Mouse (Mus musculus): ENCODE results near the gene Ngf.

GRCm38 (mm10) chr3:102556645-102557044 lies 86.9 kb downstream of the Ngf start:
- TF ChIP-seq ZC3H11A (IDR thresholded peaks at IDR 0.05; ENCODE audit: low read depth, low read length) (no peak), EP300 (IDR thresholded peaks at IDR 0.05; ENCODE audit: low read depth in 1 of 2, low read length in 2 of 2) (no peak), BHLHE40 (IDR thresholded peaks at IDR 0.05; ENCODE audit: borderline replicate concordance, low read depth, low read length) (no peak), KAT2A (conservative IDR thresholded peaks at IDR 0.05; ENCODE audit: low read depth, low read length) (no peak), CTCF (IDR thresholded peaks at IDR 0.05 in 2 of 3, conservative IDR thresholded peaks at IDR 0.05 in 1 of 3; ENCODE audit: control insufficient read depth in 1 of 3, insufficient read depth in 1 of 3, low read depth in 2 of 3, low read length in 3 of 3, poor library complexity in 1 of 3, severe bottlenecking in 1 of 3) (no peak), SMC3 (IDR thresholded peaks at IDR 0.05; ENCODE audit: low read depth, low read length) (no peak), POLR2AphosphoS5 (IDR thresholded peaks at IDR 0.05; ENCODE audit: borderline replicate concordance, low read depth, low read length) (no peak), MAX (IDR thresholded peaks at IDR 0.05; ENCODE audit: low read length) (no peak), POLR2A (IDR thresholded peaks at IDR 0.05; ENCODE audit: control insufficient read depth in 1 of 2, insufficient read depth in 1 of 2, low read depth in 1 of 2, low read length in 2 of 2, poor library complexity in 1 of 2) (no peak), HCFC1 (IDR thresholded peaks at IDR 0.05; ENCODE audit: low read depth, low read length) (no peak), UBTF (IDR thresholded peaks at IDR 0.05; ENCODE audit: borderline replicate concordance, insufficient read depth, low read depth, low read length) (no peak), SIN3A (IDR thresholded peaks at IDR 0.05; ENCODE audit: low read length) (no peak)
